Mouse (Mus musculus): Measurements from ENCODE around the gene Prss35.
A peak's percentile ranks its signal among the peaks of the same experiment; 100 is the strongest.

Prss35 gene

DNA sequence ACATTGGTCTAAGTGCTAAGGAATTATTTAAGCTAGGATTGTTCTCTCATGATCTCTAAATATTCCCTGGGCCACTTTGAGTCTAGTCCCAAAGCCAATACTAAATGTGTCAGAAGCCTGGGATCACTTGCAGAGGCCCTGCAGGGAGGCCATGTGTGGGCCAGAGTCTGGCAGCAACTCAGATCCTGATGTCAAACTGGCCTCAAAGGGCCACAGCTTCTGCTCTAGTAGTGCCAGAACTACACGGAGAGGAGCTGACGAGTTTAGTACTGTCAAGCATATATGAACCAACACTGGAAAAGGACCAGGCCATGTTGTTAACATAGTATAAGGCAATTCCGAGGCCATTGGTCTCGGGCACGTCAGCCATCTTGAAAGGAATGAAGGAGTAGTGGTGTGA, 54.7 kb downstream of the Prss35 start:
- no peak for DNase-seq (ENCODE audit: low read depth, low spot score)

- DNase-seq (ENCODE audit: low read depth, low spot score) = peak; percentile 55
These were observed 55.2 kb downstream of the Prss35 start for GRCm38 (mm10) chr9:86798686-86799085.

GRCm38 (mm10) chr9:86799099-86799498, 55.6 kb downstream of the Prss35 start:
- DNase-seq (ENCODE audit: low read depth, low spot score) = no peak

DNA sequence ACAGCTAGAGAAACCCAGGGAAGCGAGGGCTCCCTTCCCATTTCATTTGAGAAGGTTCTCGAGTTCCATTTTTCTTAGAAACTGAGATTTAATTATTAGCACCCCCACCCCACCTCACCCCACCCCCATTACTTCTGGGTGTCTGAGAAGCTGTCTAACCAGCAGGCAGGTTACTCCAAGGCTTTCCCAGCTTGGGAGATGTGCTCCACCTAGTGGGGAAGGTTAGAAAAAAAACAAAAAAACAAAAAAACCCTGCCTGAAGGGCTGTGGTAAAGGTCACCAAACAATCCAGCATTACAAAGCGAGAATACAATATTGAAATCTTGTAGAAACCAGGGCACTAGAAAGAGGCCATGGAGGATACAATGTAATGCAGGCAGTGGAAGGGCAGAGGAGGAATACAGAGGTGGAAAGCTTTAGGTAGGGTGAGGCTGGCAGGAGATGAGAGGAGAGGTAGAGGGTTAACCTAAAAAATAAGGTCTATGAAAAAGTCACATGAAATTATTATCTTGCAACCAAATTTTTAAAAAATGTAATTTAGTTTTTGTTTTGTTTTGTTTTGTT, 57.2 kb downstream of the Prss35 start:
- peak; percentile 70 for DNase-seq (ENCODE audit: low read depth, low spot score)

Data from R1 (cell line).